Mouse (Mus musculus) liver, adult 10 weeks (tissue): Measurements from ENCODE around the gene Dnttip2. TPM values are rescaled to one million over a fixed set of nuclear protein-coding genes. Genes with fewer than 3 reads are reported as not detected.

Experiments
- polyA plus RNA-seq: library from polyadenylated mRNA; stranded (reverse); fragments of 350-450 nt; fragmentation: Illumina TruSeq; extraction: RNeasy Lipid Tissue Mini Kit (QIAGEN cat#74804); gene quantifications from one replicate; pipeline ENCODE4 v1.2.3, GENCODE M21; 2014; ENCODE audit warnings: low read depth, low replicate concordance

The Dnttip2 gene
- 53.2 TPM for polyA plus RNA-seq

DNA sequence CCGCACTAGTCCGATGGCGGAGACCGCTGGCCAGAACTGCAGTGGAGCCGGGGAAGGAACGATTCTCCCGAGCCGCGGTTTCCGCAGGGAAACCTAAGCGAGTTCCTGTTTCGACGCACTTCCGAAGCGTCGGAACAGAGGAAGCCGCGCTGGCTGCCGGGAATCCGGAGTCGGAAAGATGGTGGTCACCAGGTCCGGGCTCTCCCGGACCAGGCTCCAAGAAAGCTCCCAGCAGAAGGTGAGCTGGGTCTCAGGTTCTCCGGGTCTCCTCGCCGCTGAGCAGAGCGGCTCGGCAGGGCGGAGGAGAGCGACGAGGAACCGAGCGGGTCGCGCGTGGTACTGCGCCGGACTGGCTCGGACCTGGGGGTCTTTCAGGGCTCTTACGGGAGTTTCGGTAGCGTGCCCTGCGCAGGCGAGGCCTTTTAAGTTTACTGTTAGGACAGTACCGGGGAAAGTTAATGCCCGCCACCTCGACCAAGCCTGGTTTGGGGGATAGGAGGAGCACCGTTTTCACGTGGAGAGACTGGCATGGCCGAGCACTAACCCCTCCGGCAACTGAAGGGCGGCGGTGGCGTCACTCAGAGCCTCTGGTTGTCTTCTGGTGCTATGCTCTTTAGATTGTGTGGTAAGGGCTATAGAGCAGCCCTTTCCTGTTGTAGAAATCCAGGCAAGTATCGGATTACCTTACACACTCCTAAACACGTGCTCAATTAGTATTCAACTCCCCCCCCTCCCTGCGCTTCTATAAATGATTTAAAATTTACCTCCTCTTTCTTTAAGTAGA lies at the start of gene Dnttip2:
Gene Dnttip2, plus strand, starts transcription at position 148 of the 784 bp plus-strand sequence.

DNA sequence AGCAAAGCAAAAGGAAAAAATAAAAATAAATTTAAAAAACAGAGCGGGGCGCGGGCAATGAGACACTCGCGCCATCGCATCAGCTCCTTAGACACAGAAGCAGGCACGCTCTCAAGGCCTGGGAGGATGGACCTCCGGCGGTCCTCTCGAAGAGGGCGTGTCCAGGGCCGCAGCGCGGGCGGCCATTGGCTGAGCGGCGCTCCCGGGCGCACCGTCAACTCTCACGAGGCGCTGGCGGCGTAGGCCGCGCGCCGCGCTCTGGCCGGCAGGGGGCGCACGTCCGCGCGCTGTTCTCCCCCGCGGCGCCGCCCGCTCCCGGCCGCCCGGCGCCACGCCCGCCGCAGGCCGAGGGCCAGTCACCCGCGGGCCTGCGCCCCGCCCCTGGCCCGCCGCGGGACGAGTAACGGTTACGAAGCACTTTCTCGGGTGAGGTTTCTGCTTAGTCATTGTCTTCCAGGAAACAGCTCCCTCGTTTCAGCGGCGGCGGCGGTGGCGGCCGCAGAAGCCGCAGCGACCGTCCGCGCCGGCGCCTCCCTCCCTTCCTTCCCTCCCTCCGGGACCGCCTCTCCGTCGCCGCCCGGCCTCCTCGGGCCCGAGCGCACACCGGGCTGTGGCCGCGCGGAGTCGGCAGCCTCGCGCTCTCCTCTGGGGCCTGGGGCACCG lies 28.8 kb upstream of the Dnttip2 start, which contains the start of gene Gclm:
Gene Gclm, plus strand, starts transcription at position 343 of the 663 bp plus-strand sequence.

DNA sequence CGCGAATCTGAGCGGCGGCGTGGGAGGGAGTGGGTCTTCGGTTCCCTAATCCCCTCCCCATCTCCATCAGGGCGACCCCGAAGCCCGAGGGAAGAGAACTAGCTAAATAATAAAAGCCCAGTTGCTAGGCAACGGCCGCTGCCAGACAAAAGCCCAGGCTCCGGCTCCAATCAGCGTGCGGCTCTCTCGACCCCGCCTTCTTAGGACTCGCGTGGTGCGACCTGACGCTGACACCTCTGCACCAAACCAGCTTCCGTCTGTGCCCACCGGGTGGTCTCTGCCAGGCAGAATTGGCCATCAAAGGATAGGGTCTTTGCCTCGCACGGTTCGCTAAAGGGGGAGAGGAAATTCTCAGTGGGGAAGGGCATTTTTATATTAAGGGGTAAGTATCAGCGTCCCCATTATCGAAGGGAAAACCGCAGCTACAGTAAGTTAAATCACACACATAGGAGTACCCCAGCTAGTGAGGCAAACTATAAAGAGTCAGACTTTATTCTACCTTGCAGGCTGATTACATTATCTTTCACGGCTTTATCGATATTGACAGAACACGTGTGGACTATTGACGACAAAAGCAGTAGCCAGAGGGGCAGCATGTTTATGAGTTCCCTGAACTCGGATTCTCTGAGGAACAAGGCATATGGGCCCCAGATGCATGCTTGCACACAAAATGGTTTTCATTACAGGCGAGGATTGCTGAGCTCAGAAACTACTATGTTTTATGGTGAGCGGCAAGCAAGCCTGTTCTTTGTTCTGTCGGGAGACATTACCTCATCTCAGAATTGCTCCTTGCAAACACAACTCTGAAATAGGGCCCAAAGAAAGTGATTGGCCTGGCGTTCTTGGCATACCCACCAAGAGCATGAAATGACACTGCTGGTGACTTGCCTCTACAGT lies 20.0 kb downstream of the Dnttip2 start, which contains the start of gene Bcar3:
Gene Bcar3, plus strand, starts transcription at position 183 of the 897 bp plus-strand sequence.

Other genes with a start within 250 kb of the Dnttip2 start
- gene Abca4, start 229.9 kb upstream of the Dnttip2 start, polyA plus RNA-seq: not detected
- 363 TPM for gene Gclm, start 28.8 kb upstream of the Dnttip2 start, polyA plus RNA-seq
- 16.3 TPM for gene Bcar3, start 19.7 kb downstream of the Dnttip2 start, polyA plus RNA-seq